Mouse (Mus musculus): ENCODE measurements at regions not wholly inside any gene's neighbourhood (a gene's known extent, or its start where the extent isn't known, plus 50 kb on each side); places are given as distances from the start of the nearest gene placed in this dataset.

- intact Hi-C loops (cut with DNase I): no loop called here
Measured at GRCm38 (mm10) chr4:91080620-91081441, 319.8 kb downstream of the Elavl2 start.

GRCm38 (mm10) chr4:91071263-91071662 is 329.3 kb downstream of the Elavl2 start:
- no peak for DNase-seq (ENCODE audit: extremely low spot score in 1 of 2, low spot score in 2 of 2)
- intact Hi-C loops (cut with DNase I): no loop called here

More at GRCm38 (mm10) chr4:91080620-91081441, 319.8 kb downstream of the Elavl2 start:
- DNase-seq (ENCODE audit: extremely low spot score in 1 of 2, low spot score in 2 of 2): no peak

GRCm38 (mm10) chr4:91060933-91061332 is 339.7 kb downstream of the Elavl2 start:
- intact Hi-C loops (cut with DNase I): no loop called here
- DNase-seq (ENCODE audit: extremely low spot score in 1 of 2, low spot score in 2 of 2): peak in 1 of 2 experiments; percentile 22

- DNase-seq (ENCODE audit: extremely low spot score in 1 of 2, low spot score in 2 of 2): peak in 1 of 2 experiments; percentile 13
Measured at GRCm38 (mm10) chr4:91051913-91052312, 348.7 kb downstream of the Elavl2 start.

GRCm38 (mm10) chr4:91029462-91029861 is 371.1 kb downstream of the Elavl2 start:
- intact Hi-C loops (cut with DNase I): no loop called here
- no peak for DNase-seq (ENCODE audit: extremely low spot score in 1 of 2, low spot score in 2 of 2)

More at GRCm38 (mm10) chr4:91051913-91052312, 348.7 kb downstream of the Elavl2 start:
- intact Hi-C loops (cut with DNase I): no loop called here

- intact Hi-C loops (cut with DNase I): no loop called here
- DNase-seq (ENCODE audit: extremely low spot score in 1 of 2, low spot score in 2 of 2): no peak
Measured at GRCm38 (mm10) chr4:91028013-91028626, 372.5 kb downstream of the Elavl2 start.

- intact Hi-C loops (cut with DNase I): no loop called here
- DNase-seq (ENCODE audit: extremely low spot score in 1 of 2, low spot score in 2 of 2): no peak
Measured at GRCm38 (mm10) chr4:90996388-90997092, 404.0 kb downstream of the Elavl2 start.

- intact Hi-C loops (cut with DNase I): no loop called here
Measured at GRCm38 (mm10) chr4:90964658-90965057, 435.9 kb downstream of the Elavl2 start.

GRCm38 (mm10) chr4:90943687-90944385 is 456.7 kb downstream of the Elavl2 start:
- DNase-seq (ENCODE audit: extremely low spot score in 1 of 2, low spot score in 2 of 2): no peak
- intact Hi-C loops (cut with DNase I): no loop called here

More at GRCm38 (mm10) chr4:90964658-90965057, 435.9 kb downstream of the Elavl2 start:
- DNase-seq (ENCODE audit: extremely low spot score in 1 of 2, low spot score in 2 of 2): peak; percentile 12 to 15

GRCm38 (mm10) chr4:90917312-90918107 is 483.1 kb downstream of the Elavl2 start:
- intact Hi-C loops (cut with DNase I): no loop called here

GRCm38 (mm10) chr4:90906311-90906710 is 494.3 kb downstream of the Elavl2 start:
- intact Hi-C loops (cut with DNase I): no loop called here

More at GRCm38 (mm10) chr4:90917312-90918107, 483.1 kb downstream of the Elavl2 start:
- peak in 1 of 2 experiments; percentile 11 for DNase-seq (ENCODE audit: extremely low spot score in 1 of 2, low spot score in 2 of 2)

GRCm38 (mm10) chr4:90868209-90868608 is 532.4 kb downstream of the Elavl2 start:
- DNase-seq (ENCODE audit: extremely low spot score in 1 of 2, low spot score in 2 of 2): no peak
- intact Hi-C loops (cut with DNase I): no loop called here

More at GRCm38 (mm10) chr4:90906311-90906710, 494.3 kb downstream of the Elavl2 start:
- no peak for DNase-seq (ENCODE audit: extremely low spot score in 1 of 2, low spot score in 2 of 2)

GRCm38 (mm10) chr4:90860854-90861253 is 539.7 kb downstream of the Elavl2 start:
- DNase-seq (ENCODE audit: extremely low spot score in 1 of 2, low spot score in 2 of 2): peak in 1 of 2 experiments; percentile 32
- intact Hi-C loops (cut with DNase I): no loop called here

GRCm38 (mm10) chr4:90839804-90840203 is 560.8 kb downstream of the Elavl2 start:
- no peak for DNase-seq (ENCODE audit: extremely low spot score in 1 of 2, low spot score in 2 of 2)
- intact Hi-C loops (cut with DNase I): no loop called here

- DNase-seq (ENCODE audit: extremely low spot score in 1 of 2, low spot score in 2 of 2): no peak
- intact Hi-C loops (cut with DNase I): no loop called here
Measured at GRCm38 (mm10) chr4:90799078-90799477, 580.5 kb downstream of the Zfp352 start.

GRCm38 (mm10) chr4:90798637-90799036 is 580.0 kb downstream of the Zfp352 start:
- intact Hi-C loops (cut with DNase I): no loop called here
- no peak for DNase-seq (ENCODE audit: extremely low spot score in 1 of 2, low spot score in 2 of 2)

GRCm38 (mm10) chr4:90797472-90797871 is 578.9 kb downstream of the Zfp352 start:
- no peak for DNase-seq (ENCODE audit: extremely low spot score in 1 of 2, low spot score in 2 of 2)
- intact Hi-C loops (cut with DNase I): no loop called here

Measured in left cerebral cortex, postnatal 10 days (tissue).